Mouse (Mus musculus): Measurements from ENCODE around the gene Slc35c2.

Gene Slc35c2

GRCm38 (mm10) chr2:165311577-165311976, 23.9 kb upstream of the Slc35c2 start:
- DNase-seq (ENCODE audit: low spot score), result no peak

- DNase-seq (ENCODE audit: low spot score), result no peak
These were observed 23.3 kb upstream of the Slc35c2 start for GRCm38 (mm10) chr2:165310818-165311425.

GRCm38 (mm10) chr2:165307801-165308200, 20.1 kb upstream of the Slc35c2 start:
- DNase-seq (ENCODE audit: low spot score), result no peak

GRCm38 (mm10) chr2:165305438-165305837, 17.8 kb upstream of the Slc35c2 start:
- peak; percentile 46 for DNase-seq (ENCODE audit: low spot score)

- DNase-seq (ENCODE audit: low spot score), result peak; percentile 62
These were observed 17.1 kb upstream of the Slc35c2 start for GRCm38 (mm10) chr2:165304819-165305218.

- no peak for DNase-seq (ENCODE audit: low spot score)
These were observed 15.8 kb upstream of the Slc35c2 start for GRCm38 (mm10) chr2:165303354-165304012.

GRCm38 (mm10) chr2:165301409-165301808, 13.7 kb upstream of the Slc35c2 start:
- no peak for DNase-seq (ENCODE audit: low spot score)

GRCm38 (mm10) chr2:165300885-165301284, 13.2 kb upstream of the Slc35c2 start:
- DNase-seq (ENCODE audit: low spot score), result no peak

- no peak for DNase-seq (ENCODE audit: low spot score)
These were observed 12.8 kb upstream of the Slc35c2 start for GRCm38 (mm10) chr2:165300424-165300823.

- peak; percentile 79 for DNase-seq (ENCODE audit: low spot score)
These were observed 9.8 kb upstream of the Slc35c2 start for GRCm38 (mm10) chr2:165297429-165297828.

GRCm38 (mm10) chr2:165296571-165296970, 8.9 kb upstream of the Slc35c2 start:
- no peak for DNase-seq (ENCODE audit: low spot score)

- DNase-seq (ENCODE audit: low spot score), result no peak
These were observed 804 bp upstream of the Slc35c2 start for GRCm38 (mm10) chr2:165288315-165289031.

GRCm38 (mm10) chr2:165286361-165287201, 1.1 kb downstream of the Slc35c2 start:
- DNase-seq (ENCODE audit: low spot score), result no peak

GRCm38 (mm10) chr2:165285621-165286020, 2.0 kb downstream of the Slc35c2 start:
- no peak for DNase-seq (ENCODE audit: low spot score)

- peak; percentile 34 for DNase-seq (ENCODE audit: low spot score)
These were observed 2.6 kb downstream of the Slc35c2 start for GRCm38 (mm10) chr2:165285034-165285433.

- DNase-seq (ENCODE audit: low spot score), result peak; percentile 45
These were observed 3.3 kb downstream of the Slc35c2 start for GRCm38 (mm10) chr2:165284377-165284776.

GRCm38 (mm10) chr2:165283644-165284043, 4.0 kb downstream of the Slc35c2 start:
- DNase-seq (ENCODE audit: low spot score), result no peak

- DNase-seq (ENCODE audit: low spot score), result no peak
These were observed 5.8 kb downstream of the Slc35c2 start for GRCm38 (mm10) chr2:165281779-165282311.

GRCm38 (mm10) chr2:165279351-165279750, 8.3 kb downstream of the Slc35c2 start:
- DNase-seq (ENCODE audit: low spot score), result no peak

GRCm38 (mm10) chr2:165277188-165277740, 10.4 kb downstream of the Slc35c2 start:
- no peak for DNase-seq (ENCODE audit: low spot score)

GRCm38 (mm10) chr2:165275824-165276223, 11.8 kb downstream of the Slc35c2 start:
- DNase-seq (ENCODE audit: low spot score), result no peak
